Mouse (Mus musculus) kidney, postnatal 4 days (tissue): ENCODE results near the gene Jund.

Experiments used
- DNase-seq, 2 experiments: peaks; one replicate each; pipeline ENCODE4 v3.0.0; 2021; ENCODE audit warnings: mixed read lengths in 2 of 2

Jund gene

DNA sequence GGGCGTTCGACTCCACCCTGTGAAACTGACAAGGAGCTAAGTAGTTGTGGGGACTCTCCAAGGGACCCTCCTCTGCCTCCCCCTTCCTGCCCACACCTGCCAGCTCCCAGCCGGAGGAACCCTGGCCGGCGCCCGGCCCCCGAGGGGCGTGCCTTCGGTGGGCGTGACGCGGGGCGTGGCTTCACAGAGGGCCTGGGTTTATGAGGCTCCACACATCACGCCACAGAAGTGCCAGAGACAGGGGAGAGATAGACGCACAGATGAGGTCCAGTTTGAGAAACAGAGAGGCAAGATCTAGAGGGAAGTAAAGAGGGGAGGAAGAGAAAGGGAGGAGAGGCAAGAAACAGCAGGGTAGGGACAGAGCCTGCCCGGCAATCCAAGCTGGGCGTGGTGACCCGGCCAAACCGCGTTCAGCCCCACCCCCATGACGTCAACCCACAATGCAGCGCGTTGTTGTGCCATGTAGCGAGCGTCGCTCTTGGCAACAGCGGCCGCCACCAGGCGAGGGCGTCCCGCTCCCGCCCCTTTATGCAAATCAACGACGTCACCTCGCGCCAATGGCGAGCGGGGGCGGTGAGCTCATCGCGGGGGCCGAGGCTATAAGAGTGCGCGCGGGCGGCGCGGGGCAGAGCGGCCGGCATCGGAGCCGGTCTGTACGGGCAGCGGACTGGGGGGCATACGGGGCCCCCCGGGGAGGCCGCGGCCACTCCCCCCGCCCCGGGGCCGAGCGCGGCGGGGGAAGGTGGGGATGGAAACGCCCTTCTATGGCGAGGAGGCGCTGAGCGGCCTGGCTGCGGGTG is at the start of gene Jund:
Gene Jund (plus strand): TSS at position 640 of the 800 bp plus-strand sequence.
- peak; percentile 100 for DNase-seq

DNA sequence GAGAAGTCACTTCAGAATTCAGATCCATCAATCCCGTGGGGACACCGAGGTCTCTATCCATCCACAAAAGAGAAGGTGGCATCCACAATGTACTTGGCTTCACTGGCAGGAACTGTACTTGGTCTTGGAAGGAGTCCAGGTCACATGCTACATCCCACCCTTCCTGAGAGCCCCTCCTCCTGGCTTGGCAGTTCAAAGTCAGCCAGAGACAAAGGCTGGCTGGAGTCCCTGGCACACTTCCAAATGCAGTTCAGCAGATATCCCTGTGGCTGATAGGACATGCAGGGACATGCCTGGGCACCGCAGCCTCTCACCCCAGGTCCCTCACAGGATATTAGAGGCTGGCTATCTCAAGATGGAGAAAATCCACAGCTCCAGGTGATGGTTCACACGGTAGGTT is 49.4 kb upstream of the Jund start:
- DNase-seq, result peak; percentile 82 to 89

DNA sequence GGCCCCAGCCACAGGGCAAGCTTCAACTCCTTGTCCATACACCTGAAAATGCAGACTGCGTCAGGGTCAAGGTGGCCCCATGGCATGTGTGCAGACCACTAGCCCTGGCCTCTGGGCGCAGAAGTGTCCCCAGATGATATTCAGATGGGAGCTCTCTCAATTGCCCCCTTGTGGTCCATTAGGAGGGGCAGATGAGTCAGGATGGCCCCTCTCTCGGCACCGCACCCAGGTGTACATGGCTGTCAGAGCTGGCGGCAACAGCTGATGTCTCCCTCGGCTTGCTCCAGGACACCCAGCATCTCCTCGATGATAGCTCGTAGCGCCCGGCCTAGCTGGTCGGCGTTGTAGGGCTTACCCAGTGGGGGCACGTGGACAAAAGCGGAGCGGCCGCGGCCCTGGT is 48.4 kb upstream of the Jund start:
- DNase-seq, result no peak

DNA sequence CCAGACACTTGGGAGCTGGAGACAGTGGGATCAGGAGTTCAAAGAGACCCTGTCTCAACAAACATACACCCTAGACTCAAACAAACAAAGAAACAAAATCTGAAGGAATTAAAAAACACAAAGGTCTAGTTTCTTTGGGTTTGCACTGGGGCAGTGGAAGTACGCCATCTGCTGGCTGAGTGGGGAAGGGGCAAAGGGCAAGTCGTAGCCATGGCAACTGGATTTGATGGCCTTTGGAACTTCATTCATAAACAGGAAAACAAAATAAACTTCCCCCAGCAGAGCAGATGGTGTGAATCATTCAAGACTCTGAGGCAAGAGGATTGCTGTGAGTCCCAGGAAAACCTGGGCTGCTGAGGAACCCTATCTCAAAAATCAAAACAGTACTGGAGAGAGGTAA is 45.5 kb upstream of the Jund start:
- DNase-seq, result peak; percentile 78 to 83

- DNase-seq, result no peak
Observed at GRCm38 (mm10) chr8:70654121-70654520, 44.6 kb upstream of the Jund start.

DNA sequence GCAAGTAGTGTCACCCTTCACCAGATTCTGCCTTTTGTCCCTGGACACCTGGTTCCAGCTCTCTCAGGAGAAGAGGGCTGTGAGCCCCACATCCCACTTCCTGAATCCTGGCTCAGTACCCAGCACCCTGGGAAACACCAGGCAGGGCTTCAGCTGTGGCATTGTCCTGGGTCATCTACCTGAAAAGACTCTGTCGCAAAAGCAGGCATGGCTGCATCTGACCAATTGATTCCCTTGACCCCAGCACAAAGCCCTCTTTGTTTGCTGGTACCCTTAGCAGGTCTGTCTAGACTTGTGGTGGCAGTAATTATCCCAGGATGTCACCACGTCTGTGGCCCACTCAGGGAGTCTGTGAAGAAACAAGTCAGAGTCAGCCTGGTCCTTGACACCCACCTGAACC is 43.3 kb upstream of the Jund start:
- DNase-seq, result no peak

DNA sequence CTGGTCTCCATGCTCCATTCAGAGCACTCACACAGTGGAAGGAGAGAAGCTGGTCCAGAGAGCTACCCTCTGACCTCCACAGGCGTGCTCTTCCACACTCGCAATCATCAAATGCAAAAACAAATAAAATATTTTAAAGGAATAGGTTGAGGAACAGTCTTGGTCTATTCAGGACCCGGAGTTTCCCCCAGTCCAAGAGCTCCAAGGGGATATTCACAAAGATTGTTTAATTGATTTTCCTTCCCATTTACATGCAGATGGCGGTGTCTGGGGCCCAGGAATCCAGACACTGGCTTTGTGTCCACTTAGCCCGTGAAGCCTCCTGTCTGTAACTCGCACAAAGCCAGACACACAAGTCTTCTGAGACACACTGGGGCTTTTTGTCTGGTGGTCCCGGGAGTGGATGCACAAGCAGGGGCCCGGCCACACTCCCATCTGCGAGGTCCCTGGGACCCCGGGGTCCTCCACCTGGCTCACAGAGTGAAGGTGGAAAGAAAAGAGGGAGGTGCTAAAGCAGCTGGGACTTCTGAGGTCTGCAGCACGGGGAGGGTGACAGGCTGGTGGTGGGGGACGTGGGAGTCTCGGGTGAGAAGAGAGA is 42.5 kb upstream of the Jund start:
- DNase-seq, result no peak

GRCm38 (mm10) chr8:70657214-70657613 is 41.5 kb upstream of the Jund start:
- no peak for DNase-seq

- no peak for DNase-seq
Observed at GRCm38 (mm10) chr8:70657739-70658138, 41.0 kb upstream of the Jund start.

DNA sequence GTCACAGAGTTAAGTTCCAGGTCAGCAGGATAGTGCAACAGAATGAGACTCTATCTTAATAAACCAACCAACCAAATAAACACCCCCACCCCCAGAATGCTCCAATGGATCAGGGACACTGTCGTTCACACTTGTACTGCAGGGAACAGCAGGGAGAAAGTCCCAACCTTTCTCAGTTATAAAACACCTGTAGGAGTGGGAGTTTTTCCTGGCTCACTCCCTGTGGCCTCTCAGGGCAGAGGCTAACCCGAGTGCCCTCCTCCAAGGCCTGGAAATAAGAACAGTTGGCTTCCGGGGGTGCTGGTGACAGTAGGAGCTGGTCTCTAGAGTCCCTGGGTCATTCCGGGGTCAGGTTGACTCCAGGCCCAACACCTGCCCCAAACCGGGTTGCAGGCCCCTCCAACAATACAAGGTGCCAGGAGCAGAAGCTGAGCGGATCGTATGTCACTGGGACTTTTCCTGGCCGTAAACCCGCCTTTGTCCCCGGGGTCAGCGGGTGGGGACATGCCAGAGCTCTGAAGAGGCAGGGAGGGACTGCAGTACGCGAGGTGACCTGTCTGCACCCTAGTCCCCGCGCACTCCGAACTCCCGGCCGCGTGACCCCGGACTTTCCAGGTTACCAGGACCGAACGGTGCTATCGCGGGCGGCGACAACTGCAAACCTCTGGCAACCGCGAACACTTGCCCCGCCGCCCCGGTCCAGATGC is 39.7 kb upstream of the Jund start:
- DNase-seq, result no peak

DNA sequence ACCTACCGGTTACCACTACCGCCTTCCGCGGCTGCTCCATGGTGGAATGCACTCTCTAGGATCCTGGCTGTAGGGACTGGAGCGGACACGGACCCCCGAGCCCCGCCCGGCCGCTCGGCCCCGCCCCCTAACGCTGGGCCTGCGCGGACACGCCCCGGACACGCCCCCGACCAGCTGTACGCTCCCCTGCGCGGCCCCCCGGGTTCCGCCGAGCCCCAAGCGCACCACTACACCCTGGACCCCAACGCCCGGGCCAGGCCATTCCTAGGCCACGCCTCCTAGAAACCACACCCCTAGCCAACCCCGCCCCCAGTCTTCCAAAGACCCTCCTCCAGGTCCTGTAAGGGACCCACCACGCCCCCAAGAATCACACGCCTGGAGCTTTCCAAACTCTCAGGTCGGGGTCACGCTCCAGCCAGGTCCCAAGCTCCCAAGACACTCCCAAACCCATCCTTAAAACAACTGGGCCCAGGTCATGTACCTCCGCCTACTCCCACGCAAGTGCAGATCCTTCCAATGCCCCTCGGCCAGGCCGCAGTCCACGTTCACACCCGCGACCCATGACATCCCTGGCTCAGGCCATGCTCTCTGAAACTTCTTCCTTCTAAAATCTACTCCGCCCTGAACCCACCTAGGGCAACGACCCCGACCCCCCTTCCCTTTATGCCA is 39.0 kb upstream of the Jund start:
- DNase-seq, result peak; percentile 98

- peak; percentile 61 to 77 for DNase-seq
Observed at GRCm38 (mm10) chr8:70660273-70660725, 38.5 kb upstream of the Jund start, which contains the start of gene Pgpep1. TSS of gene Pgpep1 (minus strand) at chr8:70660388.

- no peak for DNase-seq
Observed at GRCm38 (mm10) chr8:70663691-70664090, 35.1 kb upstream of the Jund start.

DNA sequence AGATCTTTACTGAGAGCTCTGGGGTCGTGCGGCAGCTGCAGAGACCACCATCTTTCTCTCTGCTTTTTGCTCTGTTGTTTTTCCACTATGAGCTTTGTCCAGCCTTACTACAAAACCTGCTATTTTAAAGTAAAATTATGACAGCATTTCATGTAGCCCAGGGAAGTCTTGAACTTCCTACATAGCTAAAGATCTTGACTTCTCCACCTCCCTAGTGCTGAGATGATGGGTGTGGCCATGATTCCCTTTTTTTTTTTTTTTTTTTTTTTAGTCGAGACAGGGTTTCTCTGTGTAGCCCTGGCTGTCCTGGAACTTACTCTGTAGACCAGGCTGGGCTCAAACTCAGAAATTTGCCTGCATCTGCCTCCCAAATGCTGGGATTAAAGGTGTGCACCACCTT is 34.1 kb upstream of the Jund start:
- DNase-seq, result no peak

DNA sequence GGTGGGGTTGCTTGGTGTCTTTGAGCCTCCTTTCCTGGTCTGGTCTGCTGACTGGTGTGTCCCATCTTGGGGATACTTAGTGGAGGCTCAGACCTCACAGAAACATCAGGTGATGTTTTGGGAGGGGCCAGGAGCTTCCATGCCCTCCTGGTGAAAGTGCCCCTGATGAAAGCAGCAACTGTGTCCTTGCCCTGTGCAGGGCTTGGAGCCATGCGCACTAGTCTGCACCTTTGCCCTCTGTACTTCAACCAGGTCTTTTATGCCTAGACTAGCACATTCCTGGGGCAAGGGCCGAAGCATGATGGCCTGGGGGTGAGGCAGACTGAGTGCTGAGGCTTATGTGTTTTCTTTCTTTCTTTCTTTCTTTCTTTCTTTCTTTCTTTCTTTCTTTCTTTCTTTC is 33.1 kb upstream of the Jund start:
- DNase-seq, result peak in 1 of 2 experiments; percentile 67

GRCm38 (mm10) chr8:70667071-70667470 is 31.7 kb upstream of the Jund start:
- no peak for DNase-seq

DNA sequence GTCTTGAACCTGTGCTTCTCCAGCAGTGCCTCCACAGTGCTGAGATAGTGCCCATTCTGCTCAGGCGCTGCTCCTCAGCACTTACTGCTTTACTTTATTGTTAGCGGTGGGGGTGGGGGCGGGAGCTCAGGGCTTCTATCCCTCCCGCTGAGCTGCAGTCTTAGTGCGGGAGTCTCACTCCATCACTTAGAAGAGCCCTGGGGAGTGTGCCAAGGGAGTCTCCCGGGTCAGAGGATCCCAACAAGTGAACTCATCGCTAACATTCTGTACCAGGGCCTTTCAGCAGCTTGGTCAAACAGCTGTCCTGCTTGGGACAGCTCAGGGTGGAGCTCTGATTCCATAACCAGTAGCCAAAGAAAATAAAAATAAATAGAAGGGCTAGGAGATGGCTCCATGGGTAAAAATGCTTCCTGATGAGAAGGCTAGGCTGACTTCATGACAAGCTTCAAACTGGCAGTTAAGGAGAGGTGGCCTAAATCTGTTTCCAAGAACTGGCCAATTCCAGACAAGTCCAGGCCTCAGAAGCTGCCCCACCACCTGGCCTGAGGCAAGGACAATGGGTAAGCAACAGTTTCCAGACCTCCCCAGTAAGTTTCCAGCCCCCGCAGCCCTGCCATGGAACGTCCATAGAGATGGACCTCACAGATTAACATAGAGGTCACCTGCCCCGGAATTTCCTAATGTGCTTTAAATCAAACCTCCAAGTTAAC is 27.0 kb upstream of the Jund start:
- peak; percentile 63 to 75 for DNase-seq

- peak in 1 of 2 experiments; percentile 36 for DNase-seq
Observed at GRCm38 (mm10) chr8:70672325-70673078, 26.2 kb upstream of the Jund start.

GRCm38 (mm10) chr8:70673079-70673856 is 25.5 kb upstream of the Jund start, which contains the start of gene Lsm4:
TSS of gene Lsm4 (plus strand) at chr8:70673248.
- DNase-seq, result peak; percentile 94 to 98

DNA sequence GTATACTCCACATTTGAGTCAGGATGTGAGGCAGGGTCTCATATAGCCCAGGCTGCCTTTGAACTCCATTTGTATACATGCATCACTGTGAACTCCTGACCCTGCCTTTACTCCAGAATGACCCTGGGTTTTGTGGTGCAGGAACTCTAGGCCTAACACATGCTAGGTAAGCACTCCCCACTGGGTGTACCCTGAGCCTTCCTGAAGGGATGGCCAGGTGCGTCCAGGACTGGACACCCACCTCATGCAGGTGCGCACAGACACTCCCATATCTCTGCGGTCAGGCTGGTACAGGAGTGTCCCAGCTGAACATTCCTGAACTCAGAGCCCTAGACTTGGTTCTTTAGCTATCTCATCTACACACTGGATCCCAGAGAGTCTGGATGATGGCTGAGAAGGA is 24.6 kb upstream of the Jund start:
- peak in 1 of 2 experiments; percentile 12 for DNase-seq

GRCm38 (mm10) chr8:70674716-70675115 is 24.0 kb upstream of the Jund start:
- DNase-seq, result peak in 1 of 2 experiments; percentile 30
